Mouse (Mus musculus): Measurements from ENCODE around the gene Dph2. TPM values are rescaled to one million over a fixed set of nuclear protein-coding genes. Genes with fewer than 3 reads are reported as not detected.

Dph2 gene
- polyA plus RNA-seq, 1 experiment from 2014 or later = 22.9 TPM

DNA sequence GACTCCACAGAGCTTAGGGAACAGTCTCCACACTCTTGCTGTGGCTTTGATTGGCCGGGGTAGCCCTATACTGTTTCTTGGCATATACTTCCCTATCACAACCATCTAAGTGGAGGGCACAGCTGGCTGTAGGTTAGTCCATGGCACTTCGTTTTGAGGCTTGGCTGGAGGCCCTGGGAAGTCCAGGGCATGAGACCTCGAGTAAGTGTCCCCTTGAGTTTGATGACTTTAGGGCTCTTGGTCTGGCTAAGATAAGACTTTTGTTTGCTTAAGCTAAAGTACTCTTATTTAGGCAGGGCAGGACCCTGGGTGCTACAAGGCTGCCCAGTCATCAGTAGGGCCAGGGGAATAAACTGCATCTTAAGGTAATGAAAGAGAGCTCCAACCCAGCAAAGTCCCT is 6.3 kb upstream of the Dph2 start:
- DNase-seq (ENCODE audit: low spot score) (no peak), ATAC-seq (ENCODE audit: low FRiP score) (no peak)
- Histone ChIP-seq H3K9me3 (ENCODE audit: control insufficient read depth, low read length) (no peaks in the 10 kb centered on the region), H3K36me3 (replicated peaks; ENCODE audit: control insufficient read depth, insufficient read depth) (peaks cover 97% of the 10 kb centered on the region), H3K4me1 (replicated peaks; ENCODE audit: control insufficient read depth, insufficient read depth, low read length) (no peaks in the 10 kb centered on the region), H3K4me3 (replicated peaks; ENCODE audit: low read length) (no peak overlapping the region), H3K9ac (no peak overlapping the region), H3K27ac (no peak overlapping the region), H3K27me3 (ENCODE audit: control insufficient read depth, insufficient read depth, low read length) (no peaks in the 10 kb centered on the region), H3K4me2 (replicated peaks) (no peak overlapping the region)
- 92% methylated on average over 3 of the region's 3 CpGs for WGBS

DNA sequence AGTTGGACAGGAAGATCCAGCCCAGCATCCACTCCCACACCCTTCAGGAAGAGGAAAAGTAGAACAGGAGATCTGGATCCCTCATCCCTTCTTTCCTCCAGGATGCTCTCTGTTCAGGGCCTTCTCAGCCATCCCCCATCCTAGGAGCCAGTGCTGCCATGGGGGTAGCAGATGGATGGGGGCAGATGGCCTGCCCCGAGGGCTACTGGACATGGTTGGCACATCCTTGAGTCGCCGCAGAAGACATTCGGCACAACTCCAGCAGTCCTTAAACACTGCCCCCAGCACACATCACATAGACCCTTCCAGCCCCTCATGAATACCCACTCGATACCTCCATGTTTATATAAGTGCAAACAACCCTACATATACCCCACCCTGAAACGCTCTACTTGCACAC is 4.2 kb upstream of the Dph2 start:
- Histone ChIP-seq H3K9ac (no peak overlapping the region), H3K4me1 (replicated peaks; ENCODE audit: control insufficient read depth, insufficient read depth, low read length) (peaks cover 5% of the 10 kb centered on the region), H3K4me2 (replicated peaks) (no peak overlapping the region), H3K36me3 (replicated peaks; ENCODE audit: control insufficient read depth, insufficient read depth) (peaks cover 76% of the 10 kb centered on the region), H3K27ac (no peak overlapping the region), H3K4me3 (replicated peaks; ENCODE audit: low read length) (no peak overlapping the region), H3K9me3 (ENCODE audit: control insufficient read depth, low read length) (no peaks in the 10 kb centered on the region), H3K27me3 (ENCODE audit: control insufficient read depth, insufficient read depth, low read length) (no peaks in the 10 kb centered on the region)
- ATAC-seq (ENCODE audit: low FRiP score) (no peak), DNase-seq (ENCODE audit: low spot score) (no peak)
- WGBS = 94% methylated on average over 6 of the region's 6 CpGs

DNA sequence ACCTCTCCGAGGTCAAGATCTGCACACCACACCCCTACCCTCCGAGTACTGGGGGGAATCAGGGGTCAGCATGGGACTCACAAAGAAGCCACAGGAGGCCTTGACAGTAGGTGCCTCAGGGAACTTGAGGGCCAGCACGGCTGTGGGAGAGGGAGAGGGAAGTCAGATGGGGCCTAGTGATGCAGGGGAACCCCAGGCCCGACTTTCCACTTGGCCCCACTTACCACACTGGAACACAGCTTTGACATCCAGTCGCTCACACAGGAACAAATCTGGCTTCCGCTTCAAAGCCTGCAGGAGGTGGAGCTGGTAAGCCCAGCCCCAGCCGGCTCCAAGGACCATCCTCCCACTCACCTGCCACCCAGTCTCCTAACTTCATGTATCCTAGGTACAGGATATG is 3.5 kb upstream of the Dph2 start:
- 85% methylated on average over 7 of the region's 7 CpGs for WGBS
- Histone ChIP-seq H3K4me2 (replicated peaks) (no peak overlapping the region), H3K36me3 (replicated peaks; ENCODE audit: control insufficient read depth, insufficient read depth) (peaks cover 69% of the 10 kb centered on the region), H3K4me1 (replicated peaks; ENCODE audit: control insufficient read depth, insufficient read depth, low read length) (peaks cover 7% of the 10 kb centered on the region), H3K4me3 (replicated peaks; ENCODE audit: low read length) (no peak overlapping the region), H3K9me3 (ENCODE audit: control insufficient read depth, low read length) (no peaks in the 10 kb centered on the region), H3K9ac (no peak overlapping the region), H3K27me3 (ENCODE audit: control insufficient read depth, insufficient read depth, low read length) (no peaks in the 10 kb centered on the region), H3K27ac (no peak overlapping the region)
- DNase-seq (ENCODE audit: low spot score) (no peak), ATAC-seq (ENCODE audit: low FRiP score) (no peak)

DNA sequence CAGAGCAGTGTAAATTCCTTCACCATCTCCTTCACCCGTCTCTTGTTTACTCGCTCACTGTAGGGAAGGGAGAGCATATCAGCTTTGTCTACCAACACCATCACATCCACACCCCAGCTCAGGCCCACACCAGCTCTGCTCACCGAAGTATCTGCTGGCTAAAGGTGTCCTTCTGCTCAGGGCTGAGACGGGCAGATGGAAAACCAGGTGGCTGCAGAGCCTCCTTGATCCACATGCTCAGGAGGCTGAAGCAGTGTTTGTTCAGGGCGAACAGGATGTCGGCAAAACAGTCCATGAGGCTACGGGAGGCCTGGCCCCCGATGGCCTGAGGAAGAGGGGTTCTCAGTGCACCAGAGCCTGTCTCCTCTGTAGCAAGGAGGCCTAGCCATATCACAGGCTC is 2.8 kb upstream of the Dph2 start:
- Histone ChIP-seq H3K27me3 (ENCODE audit: control insufficient read depth, insufficient read depth, low read length) (no peaks in the 10 kb centered on the region), H3K27ac (no peak overlapping the region), H3K36me3 (replicated peaks; ENCODE audit: control insufficient read depth, insufficient read depth) (peaks cover 62% of the 10 kb centered on the region), H3K4me2 (replicated peaks) (no peak overlapping the region), H3K9ac (no peak overlapping the region), H3K9me3 (ENCODE audit: control insufficient read depth, low read length) (no peaks in the 10 kb centered on the region), H3K4me3 (replicated peaks; ENCODE audit: low read length) (no peak overlapping the region), H3K4me1 (replicated peaks; ENCODE audit: control insufficient read depth, insufficient read depth, low read length) (peaks cover 7% of the 10 kb centered on the region)
- no peak for ATAC-seq (ENCODE audit: low FRiP score)
- 90% methylated on average over 8 of the region's 8 CpGs for WGBS
- DNase-seq (ENCODE audit: low spot score) = no peak

DNA sequence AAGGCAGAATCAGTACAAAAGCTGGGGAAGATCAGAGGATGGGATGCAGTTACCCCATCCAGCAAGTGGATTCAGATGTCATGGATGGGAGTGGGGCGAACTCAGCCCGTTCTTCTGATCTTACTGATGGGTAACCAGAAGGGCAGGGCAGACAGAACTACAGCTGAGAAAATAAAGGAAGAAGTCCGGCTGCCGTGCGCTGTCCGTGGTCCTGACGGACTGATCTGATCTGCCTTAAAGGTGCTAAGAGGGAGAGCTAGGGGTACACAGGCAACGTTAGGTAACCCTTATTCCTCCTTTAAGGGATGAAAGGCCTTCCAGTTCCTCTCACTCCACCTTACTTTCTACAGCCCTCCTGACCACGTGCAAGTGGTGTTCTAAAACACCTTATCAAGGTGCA is 1.5 kb upstream of the Dph2 start:
- Histone ChIP-seq H3K27me3 (ENCODE audit: control insufficient read depth, insufficient read depth, low read length) (no peaks in the 10 kb centered on the region), H3K4me3 (replicated peaks; ENCODE audit: low read length) (no peak overlapping the region), H3K4me2 (replicated peaks) (no peak overlapping the region), H3K36me3 (replicated peaks; ENCODE audit: control insufficient read depth, insufficient read depth) (peaks cover 57% of the 10 kb centered on the region), H3K9ac (no peak overlapping the region), H3K27ac (no peak overlapping the region), H3K4me1 (replicated peaks; ENCODE audit: control insufficient read depth, insufficient read depth, low read length) (peaks cover 7% of the 10 kb centered on the region), H3K9me3 (ENCODE audit: control insufficient read depth, low read length) (no peaks in the 10 kb centered on the region)
- DNase-seq (ENCODE audit: low spot score) = no peak
- ATAC-seq (ENCODE audit: low FRiP score) = no peak
- 24% methylated on average over 9 of the region's 9 CpGs for WGBS

DNA sequence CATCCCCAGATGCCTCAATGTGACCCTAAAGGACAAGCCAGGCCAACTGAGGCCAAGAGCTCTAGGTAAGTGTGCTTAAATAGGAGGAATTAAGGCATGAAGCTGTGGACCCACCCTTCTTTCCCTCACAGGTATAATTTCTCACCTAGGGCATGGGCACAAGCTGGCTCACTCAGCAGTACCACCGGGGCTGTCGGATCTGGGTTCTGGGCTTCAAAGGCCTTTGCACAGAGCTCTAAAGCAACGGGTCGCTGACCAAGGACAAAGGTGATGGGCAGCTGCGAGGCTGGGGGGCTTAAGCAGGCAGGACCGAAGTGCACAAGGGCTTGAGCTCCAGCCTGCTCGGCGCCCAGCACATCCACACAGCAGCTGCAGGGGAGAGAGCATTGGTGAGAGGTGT is 1.1 kb downstream of the Dph2 start:
- Histone ChIP-seq H3K9me3 (ENCODE audit: control insufficient read depth, low read length) (no peaks in the 10 kb centered on the region), H3K27me3 (ENCODE audit: control insufficient read depth, insufficient read depth, low read length) (no peaks in the 10 kb centered on the region), H3K4me2 (replicated peaks) (peak overlapping the region; percentile 86), H3K4me3 (replicated peaks; ENCODE audit: low read length) (no peak overlapping the region; the same call in 1 of the 2 replicates), H3K9ac (no peak overlapping the region), H3K27ac (no peak overlapping the region), H3K36me3 (replicated peaks; ENCODE audit: control insufficient read depth, insufficient read depth) (peaks cover 36% of the 10 kb centered on the region), H3K4me1 (replicated peaks; ENCODE audit: control insufficient read depth, insufficient read depth, low read length) (peaks cover 15% of the 10 kb centered on the region)
- 56% methylated on average over 8 of the region's 8 CpGs for WGBS
- DNase-seq (ENCODE audit: low spot score) (no peak), ATAC-seq (ENCODE audit: low FRiP score) (no peak)

DNA sequence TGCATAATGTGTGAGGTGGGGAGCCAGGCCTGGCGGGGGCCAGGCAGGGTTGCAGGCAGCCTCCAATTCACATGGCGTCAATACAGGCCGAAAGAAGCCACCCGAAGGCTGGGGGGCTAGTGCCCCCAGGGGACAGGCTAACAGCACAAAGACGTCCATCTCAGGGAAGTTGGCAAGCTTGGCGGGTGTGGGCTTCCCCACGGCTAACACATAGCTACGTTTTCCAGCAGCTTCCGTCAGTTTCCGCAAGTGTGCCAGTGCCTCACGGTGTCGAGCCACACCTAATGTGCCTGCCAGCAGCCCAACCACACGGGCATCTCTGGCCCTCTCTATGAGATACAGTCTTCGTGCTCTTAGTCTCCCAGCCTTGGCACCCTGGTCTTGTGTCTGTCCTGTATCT is 1.8 kb downstream of the Dph2 start:
- DNase-seq (ENCODE audit: low spot score) (no peak), ATAC-seq (ENCODE audit: low FRiP score) (no peak)
- Histone ChIP-seq H3K27ac (no peak overlapping the region), H3K4me1 (replicated peaks; ENCODE audit: control insufficient read depth, insufficient read depth, low read length) (peaks cover 15% of the 10 kb centered on the region), H3K27me3 (ENCODE audit: control insufficient read depth, insufficient read depth, low read length) (no peaks in the 10 kb centered on the region), H3K9ac (no peak overlapping the region), H3K4me2 (replicated peaks) (no peak overlapping the region), H3K4me3 (replicated peaks; ENCODE audit: low read length) (no peak overlapping the region), H3K36me3 (replicated peaks; ENCODE audit: control insufficient read depth, insufficient read depth) (peaks cover 36% of the 10 kb centered on the region), H3K9me3 (ENCODE audit: control insufficient read depth, low read length) (no peaks in the 10 kb centered on the region)
- 94% methylated on average over 14 of the region's 14 CpGs for WGBS

DNA sequence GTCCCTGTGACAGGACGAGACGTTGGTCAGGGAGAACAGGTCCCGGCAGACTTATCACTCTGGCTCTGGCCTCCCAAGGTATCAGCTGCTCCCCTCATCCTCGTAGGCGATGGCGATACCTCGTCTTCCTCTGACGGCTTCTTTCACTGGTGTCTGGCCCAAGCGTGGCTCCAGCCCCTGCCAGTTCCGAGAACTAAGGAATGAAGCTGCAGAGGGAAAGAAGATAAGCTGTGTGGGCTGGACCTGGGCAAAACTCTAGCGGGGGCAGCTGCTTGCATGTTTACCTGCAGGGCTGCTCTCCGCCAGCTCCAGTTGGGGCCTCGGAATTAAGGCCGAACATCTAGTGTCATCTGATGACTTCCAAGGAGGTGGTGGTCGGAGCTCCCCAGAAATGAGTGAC is 2.4 kb downstream of the Dph2 start:
- H3K27me3 ChIP-seq (ENCODE audit: control insufficient read depth, insufficient read depth, low read length) = no peaks in the 10 kb centered on the region
- no peak overlapping the region for H3K27ac ChIP-seq
- H3K9me3 ChIP-seq (ENCODE audit: control insufficient read depth, low read length) = no peaks in the 10 kb centered on the region
- DNase-seq (ENCODE audit: low spot score) (no peak), ATAC-seq (ENCODE audit: low FRiP score) (no peak)
- WGBS = 94% methylated on average over 15 of the region's 15 CpGs
- no peak overlapping the region for H3K4me2 ChIP-seq (replicated peaks)
- no peak overlapping the region for H3K4me3 ChIP-seq (replicated peaks; ENCODE audit: low read length)
- H3K9ac ChIP-seq = no peak overlapping the region
- H3K36me3 ChIP-seq (replicated peaks; ENCODE audit: control insufficient read depth, insufficient read depth) = peaks cover 36% of the 10 kb centered on the region
- peaks cover 18% of the 10 kb centered on the region for H3K4me1 ChIP-seq (replicated peaks; ENCODE audit: control insufficient read depth, insufficient read depth, low read length)

DNA sequence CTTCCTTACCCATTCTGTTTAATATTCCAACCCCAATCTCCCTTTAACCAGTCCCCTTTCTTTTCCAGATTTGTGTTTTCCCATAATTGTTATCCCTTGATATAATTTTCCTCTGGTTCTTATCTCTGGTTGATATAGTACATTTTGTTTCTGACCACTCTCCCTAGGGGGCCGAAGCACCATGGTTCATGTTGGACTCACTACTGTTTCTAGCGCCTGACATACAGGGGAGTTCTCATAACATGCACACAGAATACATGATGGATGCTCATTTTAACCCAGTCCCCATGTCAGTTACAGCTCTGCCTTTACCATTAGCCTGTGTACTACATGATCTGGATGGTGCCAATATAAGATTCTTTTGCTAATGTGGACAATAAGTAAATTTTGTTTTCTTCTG is 3.9 kb downstream of the Dph2 start:
- DNase-seq (ENCODE audit: low spot score) (no peak), ATAC-seq (ENCODE audit: low FRiP score) (no peak)
- Histone ChIP-seq H3K4me3 (replicated peaks; ENCODE audit: low read length) (peak overlapping the region; percentile 82), H3K27ac (no peak overlapping the region), H3K9me3 (ENCODE audit: control insufficient read depth, low read length) (no peaks in the 10 kb centered on the region), H3K4me2 (replicated peaks) (peak overlapping the region; percentile 90), H3K9ac (no peak overlapping the region), H3K36me3 (replicated peaks; ENCODE audit: control insufficient read depth, insufficient read depth) (peaks cover 30% of the 10 kb centered on the region), H3K4me1 (replicated peaks; ENCODE audit: control insufficient read depth, insufficient read depth, low read length) (peaks cover 29% of the 10 kb centered on the region), H3K27me3 (ENCODE audit: control insufficient read depth, insufficient read depth, low read length) (no peaks in the 10 kb centered on the region)
- WGBS = 75% methylated on average over 2 of the region's 2 CpGs

DNA sequence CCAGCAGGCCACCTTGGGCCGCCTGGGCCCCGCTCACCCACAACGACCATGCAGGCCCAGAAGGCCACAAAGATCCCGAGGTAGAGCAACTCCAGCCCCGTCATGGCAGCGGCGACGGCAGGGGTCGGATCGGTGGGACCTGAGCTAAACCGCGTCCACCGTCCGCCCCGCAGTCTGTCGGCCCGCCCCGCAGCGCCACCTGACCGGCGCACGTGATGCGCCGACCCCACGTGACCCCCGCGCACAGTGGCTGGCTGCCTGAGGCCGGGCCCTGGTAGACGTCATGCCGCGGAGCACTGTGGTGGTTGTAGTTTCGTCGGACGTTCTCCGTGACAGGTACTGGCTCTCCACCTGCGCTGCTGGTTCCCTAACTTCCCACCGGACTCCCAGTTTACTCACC is 4.7 kb downstream of the Dph2 start, which contains the start of gene Atp6v0b:
Atp6v0b (minus strand) TSS at position 201 of the 400 bp plus-strand sequence.
- peak within 1 kb of the TSS; percentile 82 for H3K4me3 ChIP-seq (replicated peaks; ENCODE audit: low read length)
- H3K4me2 ChIP-seq (replicated peaks) = peak within 1 kb of the TSS; percentile 90
- DNase-seq (ENCODE audit: low spot score) = peak; percentile 92
- H3K9ac ChIP-seq = peak within 1 kb of the TSS; percentile 85
- no peaks in the 10 kb centered on the region for H3K27me3 ChIP-seq (ENCODE audit: control insufficient read depth, insufficient read depth, low read length)
- peaks cover 32% of the 10 kb centered on the region for H3K4me1 ChIP-seq (replicated peaks; ENCODE audit: control insufficient read depth, insufficient read depth, low read length)
- peak within 1 kb of the TSS; percentile 47; the same call in 1 of the 2 replicates for H3K27ac ChIP-seq
- under 1% methylated on average over 35 of the region's 37 CpGs for WGBS
- ATAC-seq (ENCODE audit: low FRiP score) = peak; percentile 83
- H3K9me3 ChIP-seq (ENCODE audit: control insufficient read depth, low read length) = no peaks in the 10 kb centered on the region
- peaks cover 30% of the 10 kb centered on the region for H3K36me3 ChIP-seq (replicated peaks; ENCODE audit: control insufficient read depth, insufficient read depth)

Measured in hindbrain, embryonic 14.5 days (tissue).